Mouse (Mus musculus): Measurements from ENCODE around the gene Ppm1n.

Ppm1n gene

GRCm38 (mm10) chr7:19307739-19308453 lies 28.0 kb upstream of the Ppm1n start:
- peak; percentile 86 for DNase-seq (ENCODE audit: low read depth, low spot score)

- no peak for DNase-seq (ENCODE audit: low read depth, low spot score)
These were observed 27.2 kb upstream of the Ppm1n start for GRCm38 (mm10) chr7:19306819-19307738.

GRCm38 (mm10) chr7:19305796-19306765 lies 26.2 kb upstream of the Ppm1n start:
- no peak for DNase-seq (ENCODE audit: low read depth, low spot score)

- no peak for DNase-seq (ENCODE audit: low read depth, low spot score)
These were observed 25.5 kb upstream of the Ppm1n start for GRCm38 (mm10) chr7:19305413-19305735.

- no peak for DNase-seq (ENCODE audit: low read depth, low spot score)
These were observed 24.9 kb upstream of the Ppm1n start for GRCm38 (mm10) chr7:19304501-19305412.

GRCm38 (mm10) chr7:19303770-19304169 lies 23.9 kb upstream of the Ppm1n start:
- peak; percentile 83 for DNase-seq (ENCODE audit: low read depth, low spot score)

- no peak for DNase-seq (ENCODE audit: low read depth, low spot score)
These were observed 23.1 kb upstream of the Ppm1n start for GRCm38 (mm10) chr7:19303046-19303305.

GRCm38 (mm10) chr7:19302264-19303045 lies 22.6 kb upstream of the Ppm1n start:
- DNase-seq (ENCODE audit: low read depth, low spot score), result no peak

- no peak for DNase-seq (ENCODE audit: low read depth, low spot score)
These were observed 21.8 kb upstream of the Ppm1n start for GRCm38 (mm10) chr7:19301461-19302263.

- DNase-seq (ENCODE audit: low read depth, low spot score), result peak; percentile 93
These were observed 20.9 kb upstream of the Ppm1n start for GRCm38 (mm10) chr7:19300501-19301421.

- DNase-seq (ENCODE audit: low read depth, low spot score), result peak; percentile 79
These were observed 19.3 kb upstream of the Ppm1n start for GRCm38 (mm10) chr7:19299194-19299593.

- no peak for DNase-seq (ENCODE audit: low read depth, low spot score)
These were observed 17.9 kb upstream of the Ppm1n start for GRCm38 (mm10) chr7:19297794-19298193.

- no peak for DNase-seq (ENCODE audit: low read depth, low spot score)
These were observed 17.2 kb upstream of the Ppm1n start for GRCm38 (mm10) chr7:19297034-19297433.

GRCm38 (mm10) chr7:19295503-19296185 lies 15.8 kb upstream of the Ppm1n start:
- peak; percentile 94 for DNase-seq (ENCODE audit: low read depth, low spot score)

- no peak for DNase-seq (ENCODE audit: low read depth, low spot score)
These were observed 11.2 kb upstream of the Ppm1n start for GRCm38 (mm10) chr7:19290969-19291596.

- DNase-seq (ENCODE audit: low read depth, low spot score), result peak; percentile 69
These were observed 4.9 kb upstream of the Ppm1n start for GRCm38 (mm10) chr7:19284763-19285162.

GRCm38 (mm10) chr7:19283406-19283804 lies 3.5 kb upstream of the Ppm1n start:
- DNase-seq (ENCODE audit: low read depth, low spot score), result no peak

Measured in A20 (cell line).